Mouse (Mus musculus): ENCODE data around the gene Phactr3.

Gene Phactr3

DNA sequence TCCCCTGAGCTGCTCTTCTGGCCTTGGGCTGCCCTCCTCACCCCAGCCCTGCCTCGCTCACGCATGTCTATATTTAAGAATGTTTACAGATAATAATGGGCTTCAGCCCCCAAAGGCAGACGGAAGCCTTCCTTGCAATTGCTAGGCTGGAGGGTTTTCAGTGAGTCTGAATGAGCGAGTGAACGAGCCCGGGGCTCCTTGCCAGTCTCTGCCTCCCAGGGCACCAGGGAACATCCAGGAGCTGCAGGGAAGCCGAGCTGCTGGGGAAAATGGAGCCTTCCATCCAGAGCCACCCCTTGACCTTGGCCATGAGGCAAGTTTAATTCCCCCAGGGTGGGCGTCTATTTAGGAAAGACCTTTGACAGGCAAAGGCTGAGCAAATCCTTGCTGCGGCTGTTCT, 74.1 kb downstream of the Phactr3 start:
- DNase-seq (ENCODE audit: low spot score in 2 of 2) = peak in 1 of 2 experiments; percentile 44

DNA sequence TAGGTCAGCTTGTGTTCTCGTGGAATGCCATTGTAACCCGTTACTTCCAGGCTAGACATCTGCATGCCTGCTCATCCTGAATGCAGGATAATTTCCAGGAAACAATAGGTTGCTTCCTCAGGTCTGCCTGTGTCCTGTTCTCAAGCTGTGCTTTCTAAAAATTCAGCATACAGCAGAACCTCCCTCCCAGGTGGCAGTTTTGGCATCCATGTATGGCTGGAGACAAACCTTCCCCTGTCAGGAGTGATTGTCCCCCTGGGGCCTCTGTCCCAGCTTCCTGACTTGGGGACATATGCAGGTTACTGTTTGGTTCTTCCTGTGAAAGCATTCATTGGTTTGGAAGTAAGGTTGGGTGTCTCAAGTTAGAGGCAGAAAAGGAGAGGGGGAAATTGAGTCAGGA, 74.7 kb downstream of the Phactr3 start:
- DNase-seq (ENCODE audit: low spot score in 2 of 2) = no peak

DNA sequence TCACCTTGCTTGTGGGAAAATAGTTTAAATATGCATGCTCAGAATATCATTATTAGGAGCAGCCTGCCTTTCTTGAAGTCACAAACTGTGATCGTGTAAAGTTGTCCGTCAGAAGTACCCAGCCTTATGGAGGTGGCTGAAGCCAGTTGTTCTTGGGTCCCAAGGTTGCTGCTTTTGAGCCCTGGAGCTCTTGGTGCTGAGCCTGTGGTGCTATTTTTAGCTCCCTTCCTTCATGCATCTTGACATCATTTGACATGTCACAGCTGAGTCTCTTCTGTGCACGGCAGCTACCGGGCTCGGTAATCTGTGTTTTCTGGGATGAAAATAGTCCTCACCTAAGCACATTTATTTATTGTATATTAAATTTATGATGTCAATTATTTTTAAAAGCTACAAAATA, 76.1 kb downstream of the Phactr3 start:
- no peak for DNase-seq (ENCODE audit: low spot score in 2 of 2)

DNA sequence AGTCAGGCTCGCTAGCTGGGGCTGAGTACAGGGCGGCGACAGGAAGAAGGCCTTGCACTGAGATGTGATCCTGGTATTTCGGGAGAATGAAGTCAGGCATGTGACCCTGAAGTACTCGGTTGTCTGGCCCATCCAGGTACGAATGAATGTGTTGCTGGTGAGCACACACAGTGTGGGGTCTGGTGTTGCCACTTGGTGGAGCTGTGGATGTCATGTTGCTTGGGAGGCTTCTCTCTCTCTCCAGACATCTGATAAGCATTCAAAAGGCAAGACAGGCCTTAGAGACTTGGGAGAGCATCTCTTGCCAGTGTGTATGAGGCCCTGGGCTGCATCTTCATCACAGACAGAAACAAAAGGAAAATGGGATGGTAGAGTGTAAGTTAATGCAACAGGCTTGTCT, 77.3 kb downstream of the Phactr3 start:
- no peak for DNase-seq (ENCODE audit: low spot score in 2 of 2)

DNA sequence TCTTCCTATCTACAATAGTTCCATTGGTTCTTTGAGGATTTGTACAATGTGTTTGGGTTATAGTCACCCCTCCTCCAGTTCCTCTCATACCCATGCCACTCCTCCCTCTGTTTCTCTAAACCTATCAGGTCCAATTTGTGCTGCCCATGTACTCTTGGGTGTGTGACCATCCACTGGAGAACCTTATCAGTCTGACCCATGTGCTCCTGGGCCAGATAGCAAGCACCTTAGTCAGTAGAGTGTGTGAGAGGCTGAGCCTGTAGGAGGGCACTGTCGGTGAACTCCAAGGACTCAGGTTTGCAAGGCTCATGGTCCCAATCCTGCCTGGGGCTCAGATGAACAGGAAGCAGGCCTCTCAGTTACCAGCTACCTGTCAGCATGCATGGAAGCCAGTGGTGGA, 78.8 kb downstream of the Phactr3 start:
- DNase-seq (ENCODE audit: low spot score in 2 of 2) = no peak

DNA sequence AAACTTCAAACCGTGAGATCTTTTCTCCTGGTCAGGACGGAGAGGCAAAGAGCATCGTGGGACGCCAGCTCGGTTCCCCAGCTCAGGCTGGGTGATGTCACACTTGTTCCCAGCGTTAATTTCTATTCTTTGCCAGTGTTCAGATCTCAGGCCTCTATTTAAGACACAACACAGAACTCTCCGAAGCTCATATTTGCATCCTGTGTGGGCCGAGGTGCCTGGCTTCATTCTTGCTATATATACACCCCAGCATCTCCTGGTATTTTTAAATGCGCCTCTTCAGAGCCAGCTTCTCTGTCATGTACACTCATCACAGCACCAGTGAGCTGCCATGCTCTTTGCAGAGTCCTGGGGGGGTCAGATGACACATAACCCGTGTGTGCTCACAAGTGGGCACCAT, 85.7 kb downstream of the Phactr3 start:
- peak; percentile 29 to 60 for DNase-seq (ENCODE audit: low spot score in 2 of 2)

DNA sequence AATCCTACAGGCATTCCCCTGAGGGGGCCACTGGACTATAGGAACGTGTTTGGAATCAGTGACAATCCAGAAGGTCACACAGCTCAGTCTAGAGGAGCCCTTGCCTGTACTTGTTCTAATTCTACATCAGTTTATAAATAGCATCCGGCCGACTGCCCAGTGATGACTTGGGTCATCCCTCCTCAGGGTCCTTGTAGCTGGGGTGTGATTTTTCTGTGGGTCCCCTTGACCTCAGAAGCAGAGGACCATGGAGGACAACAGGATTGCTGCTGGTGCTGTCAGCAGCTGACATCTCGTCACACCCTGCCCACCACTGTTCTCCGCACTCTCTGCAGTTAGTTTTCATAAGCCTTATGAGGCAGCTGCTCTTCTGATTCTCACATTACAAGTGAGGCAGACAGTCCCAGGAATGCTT, 89.4 kb downstream of the Phactr3 start:
- DNase-seq (ENCODE audit: low spot score in 2 of 2) = no peak

DNA sequence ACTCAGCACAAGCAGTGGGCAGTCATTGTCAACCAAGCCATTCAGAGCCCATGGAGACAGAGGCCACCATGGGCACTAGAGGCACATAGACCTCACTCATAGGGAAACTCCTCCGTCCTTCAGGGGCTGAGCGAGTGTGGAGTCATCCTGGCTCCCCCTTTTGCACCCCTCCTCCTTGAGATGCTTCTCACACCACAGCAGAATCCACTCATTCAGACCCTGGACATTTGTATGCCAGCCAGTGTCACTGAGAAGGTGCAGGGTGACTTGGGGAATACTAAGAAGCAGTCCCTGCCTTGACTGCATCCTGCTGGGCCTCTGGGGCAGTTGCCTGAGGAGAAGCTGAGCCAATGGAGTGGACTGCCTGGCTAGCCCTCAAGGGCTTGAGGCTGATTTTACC, 95.1 kb downstream of the Phactr3 start:
- DNase-seq (ENCODE audit: low spot score in 2 of 2) = peak; percentile 36 to 69

DNA sequence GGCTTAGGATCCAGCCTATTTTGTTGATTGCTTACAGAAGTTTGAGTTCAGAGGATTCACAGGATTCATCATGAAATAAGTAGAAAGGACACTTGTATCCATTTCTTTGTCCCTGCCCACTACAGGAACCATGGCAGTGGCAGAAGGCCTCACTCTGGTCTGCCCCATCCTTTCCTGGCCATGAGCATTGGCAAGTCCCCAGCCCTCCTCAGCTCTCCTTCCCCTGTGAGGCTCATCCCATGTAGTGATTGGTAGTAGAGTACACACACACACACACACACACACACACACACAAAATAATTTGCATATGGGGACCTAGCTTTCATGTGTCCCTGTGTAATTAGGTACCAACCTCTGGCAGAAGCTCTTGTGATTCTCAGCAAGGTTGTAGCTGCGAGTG, 95.8 kb downstream of the Phactr3 start:
- DNase-seq (ENCODE audit: low spot score in 2 of 2) = no peak

DNA sequence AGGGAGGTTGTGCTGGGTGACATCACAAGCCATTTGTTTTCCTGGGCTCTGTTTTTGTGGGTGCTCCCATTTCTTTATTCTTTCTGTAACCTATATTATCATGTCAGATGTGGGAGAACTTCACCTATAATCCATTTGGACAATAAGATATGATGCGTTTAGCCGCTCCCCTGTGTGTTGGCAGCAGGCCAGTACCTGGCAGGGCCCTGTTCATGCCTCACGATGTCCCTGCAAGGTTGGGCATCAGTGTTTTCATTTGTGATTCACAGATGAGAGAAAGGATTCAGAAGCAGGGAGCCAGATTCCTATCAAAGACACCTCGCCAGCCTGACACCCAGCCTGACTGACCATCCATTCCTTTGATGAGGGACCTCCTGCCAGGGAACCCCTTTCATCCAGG, 99.7 kb downstream of the Phactr3 start:
- DNase-seq (ENCODE audit: low spot score in 2 of 2) = no peak

DNA sequence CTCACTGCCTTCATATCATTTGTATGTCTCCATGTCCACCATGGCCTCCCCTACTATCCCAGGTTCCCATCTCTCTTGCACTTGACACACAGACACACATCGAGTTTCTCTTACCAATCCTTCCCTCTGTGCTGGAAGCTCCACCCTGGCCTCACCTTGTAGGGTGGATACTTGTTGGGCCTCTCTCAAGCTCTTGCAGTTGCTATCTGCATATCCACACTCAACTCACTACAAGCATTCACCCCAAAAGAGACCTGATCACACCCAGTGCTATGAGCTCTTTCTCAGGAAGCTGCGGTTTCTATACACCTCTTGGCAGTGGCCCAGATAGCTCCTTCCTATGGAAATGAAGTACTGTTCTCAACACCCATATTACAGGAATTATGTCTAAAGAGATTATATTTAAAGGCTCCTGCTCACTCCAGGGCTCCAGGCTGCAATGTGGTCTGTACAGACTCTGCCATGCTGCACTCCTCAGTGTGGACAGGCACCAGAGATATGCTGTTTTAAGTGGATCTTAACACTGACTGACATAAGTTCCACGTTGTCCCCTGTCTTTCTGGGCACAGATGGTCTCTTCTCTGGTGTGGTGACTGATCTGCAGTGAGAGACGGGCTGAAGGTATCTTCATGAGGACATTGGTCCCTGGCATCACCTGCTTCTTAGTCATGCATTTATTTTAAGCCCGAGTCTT, 100.8 kb downstream of the Phactr3 start:
- no peak for DNase-seq (ENCODE audit: low spot score in 2 of 2)

DNA sequence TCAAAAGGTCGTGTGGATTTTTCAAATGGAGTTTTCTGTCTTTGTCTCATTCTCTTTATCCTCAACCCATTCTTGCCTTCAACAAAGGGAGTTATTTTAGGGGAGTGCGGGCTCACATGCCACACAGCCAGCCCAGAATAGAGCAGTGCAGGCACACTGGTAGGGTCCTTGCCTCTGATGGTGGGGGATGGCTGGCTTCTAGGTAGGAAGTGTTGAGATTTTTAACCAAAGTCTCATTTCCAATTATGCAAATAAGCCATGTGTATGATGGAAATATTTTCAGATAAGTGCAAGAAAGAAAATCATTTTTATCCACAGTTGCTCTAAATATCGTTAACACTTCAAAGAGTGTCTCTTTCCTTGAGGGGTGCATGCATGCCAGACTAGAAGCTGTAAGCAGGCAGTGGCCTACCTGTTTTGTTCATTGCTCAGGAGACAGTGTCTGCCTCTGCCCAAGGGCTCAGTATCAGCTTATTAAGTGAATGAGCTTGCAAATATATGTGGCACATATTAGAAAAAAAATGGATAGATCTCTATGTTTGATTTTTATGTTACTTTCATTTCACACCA, 101.5 kb downstream of the Phactr3 start:
- DNase-seq (ENCODE audit: low spot score in 2 of 2) = no peak

DNA sequence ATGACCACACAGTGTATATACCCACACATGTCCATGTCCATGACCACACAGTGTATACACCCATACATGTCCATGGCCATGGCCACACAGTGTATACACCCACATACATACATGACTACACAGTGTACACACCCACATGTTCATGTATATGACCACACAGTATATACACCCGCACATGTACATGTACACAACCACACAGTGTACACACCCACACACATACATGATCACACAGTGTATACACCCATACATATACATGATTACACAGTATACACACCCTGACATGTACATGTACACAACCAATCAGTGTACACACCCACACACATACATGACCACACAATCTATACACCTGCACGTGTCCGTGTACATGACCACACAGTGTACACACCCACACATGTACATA, 102.2 kb downstream of the Phactr3 start:
- DNase-seq (ENCODE audit: low spot score in 2 of 2) = no peak

DNA sequence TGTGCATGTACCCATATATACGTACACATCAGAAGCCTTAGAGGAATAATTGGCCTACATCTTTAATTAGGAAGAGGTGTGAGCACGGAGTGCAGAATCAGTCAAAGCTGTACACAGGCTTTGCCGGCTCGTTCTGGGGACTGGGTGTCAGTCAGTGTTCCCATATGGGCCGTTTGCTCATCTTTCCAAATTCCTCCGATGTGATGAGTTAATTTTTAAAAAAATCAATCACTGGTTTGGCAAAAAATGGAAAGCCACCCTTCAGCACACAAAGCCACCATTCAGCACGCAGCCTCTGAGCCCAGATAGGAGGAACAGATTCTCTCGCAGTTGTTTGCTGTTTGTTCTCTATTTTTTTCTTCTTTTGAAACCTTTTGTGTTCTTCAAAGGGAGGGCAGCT, 110.5 kb downstream of the Phactr3 start:
- DNase-seq (ENCODE audit: low spot score in 2 of 2) = no peak

DNA sequence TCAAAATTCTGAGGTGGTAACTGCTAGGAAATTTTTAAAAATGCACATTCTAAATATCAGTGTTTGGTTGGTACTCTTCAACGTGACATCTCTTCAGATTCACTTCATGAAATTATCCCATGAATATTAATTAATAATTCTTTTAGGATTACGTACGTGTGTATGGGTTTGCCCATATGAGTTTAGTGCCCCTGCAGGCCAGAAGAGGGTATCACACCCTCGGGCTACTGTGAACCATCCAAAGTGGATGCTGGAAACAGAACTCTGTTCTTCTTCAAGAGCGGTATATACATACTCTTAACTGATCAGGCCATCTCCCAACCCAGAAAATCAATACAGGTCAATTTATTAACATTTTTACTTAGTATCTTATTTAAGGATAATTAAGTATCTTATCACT, 114.7 kb downstream of the Phactr3 start:
- no peak for DNase-seq (ENCODE audit: low spot score in 2 of 2)

DNA sequence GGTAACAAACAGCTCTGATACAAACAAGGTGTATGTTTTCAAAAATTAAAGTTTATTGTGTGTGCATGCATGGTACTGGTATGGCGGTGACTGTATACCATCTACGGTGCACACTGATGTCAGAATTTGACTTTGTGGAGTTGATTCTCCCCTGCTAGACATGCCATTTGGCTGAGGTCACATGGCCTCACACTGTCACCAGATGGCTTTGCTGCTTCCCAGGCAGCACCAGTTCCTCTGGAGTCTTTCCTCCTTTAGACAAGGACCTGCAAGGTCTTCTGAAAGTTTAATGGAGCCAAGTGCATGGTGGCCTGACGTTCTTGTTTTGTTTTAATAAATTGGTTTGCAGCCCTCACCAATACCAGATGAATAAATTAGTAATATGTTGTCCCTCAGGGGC, 118.3 kb downstream of the Phactr3 start:
- DNase-seq (ENCODE audit: low spot score in 2 of 2) = no peak

DNA sequence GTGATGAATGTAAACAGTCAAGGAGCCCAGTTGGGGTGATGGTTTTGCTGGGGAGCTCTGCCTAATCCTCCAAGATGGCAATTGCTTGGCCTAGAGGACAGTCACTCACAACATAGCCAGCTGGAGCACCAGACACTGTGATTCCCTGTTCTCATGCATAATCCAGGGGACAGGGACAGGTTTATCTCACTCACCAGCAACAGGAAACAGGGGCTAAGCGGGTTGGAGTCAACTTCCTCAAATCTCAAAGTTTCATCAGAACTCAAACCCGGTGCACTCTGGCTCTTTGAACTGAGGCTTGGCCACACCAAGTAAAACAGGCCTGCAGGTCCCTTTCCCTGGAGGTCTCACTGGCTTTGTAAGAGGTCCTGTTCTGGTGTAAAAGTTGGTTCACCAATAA, 119.7 kb downstream of the Phactr3 start:
- no peak for DNase-seq (ENCODE audit: low spot score in 2 of 2)

DNA sequence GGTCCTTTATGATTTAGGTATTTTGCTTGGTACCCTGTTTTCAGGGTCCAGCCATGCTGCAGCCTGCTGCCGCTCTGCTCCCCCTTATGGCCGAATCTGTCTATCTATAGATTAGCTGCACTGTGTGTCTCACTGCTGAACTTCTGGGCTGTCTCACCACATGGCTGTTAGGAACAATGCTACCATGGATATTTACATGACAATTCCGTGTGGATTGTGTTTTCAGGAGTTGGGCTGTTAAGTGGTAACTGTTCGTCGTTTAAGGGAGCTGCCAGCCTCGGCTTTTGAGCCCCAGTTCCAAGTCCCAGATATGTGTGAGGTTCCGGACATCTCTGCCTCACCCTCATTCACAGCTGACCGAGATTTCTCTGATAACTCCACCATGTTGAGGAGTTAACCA, 122.1 kb downstream of the Phactr3 start:
- no peak for DNase-seq (ENCODE audit: low spot score in 2 of 2)

DNA sequence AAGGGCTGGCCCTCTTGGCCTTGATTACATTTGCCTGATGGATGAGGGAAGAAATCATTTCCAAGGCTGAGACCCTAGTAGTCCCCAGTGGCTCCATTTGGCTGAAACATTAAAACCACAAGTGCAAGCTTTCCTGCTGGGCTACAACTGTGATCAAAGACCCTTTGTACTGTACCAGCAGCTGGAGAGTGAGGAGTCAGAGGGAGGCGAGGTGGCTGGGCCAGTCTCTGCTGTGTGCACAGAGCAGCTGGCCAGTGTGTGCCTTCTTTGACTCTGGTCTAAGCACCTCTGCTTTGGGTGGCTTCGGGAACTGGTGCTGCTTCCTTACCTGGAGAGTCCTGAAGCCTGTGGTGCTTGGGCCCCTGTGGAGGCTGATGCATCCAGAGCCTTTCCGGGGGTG, 122.6 kb downstream of the Phactr3 start:
- DNase-seq (ENCODE audit: low spot score in 2 of 2) = no peak

DNA sequence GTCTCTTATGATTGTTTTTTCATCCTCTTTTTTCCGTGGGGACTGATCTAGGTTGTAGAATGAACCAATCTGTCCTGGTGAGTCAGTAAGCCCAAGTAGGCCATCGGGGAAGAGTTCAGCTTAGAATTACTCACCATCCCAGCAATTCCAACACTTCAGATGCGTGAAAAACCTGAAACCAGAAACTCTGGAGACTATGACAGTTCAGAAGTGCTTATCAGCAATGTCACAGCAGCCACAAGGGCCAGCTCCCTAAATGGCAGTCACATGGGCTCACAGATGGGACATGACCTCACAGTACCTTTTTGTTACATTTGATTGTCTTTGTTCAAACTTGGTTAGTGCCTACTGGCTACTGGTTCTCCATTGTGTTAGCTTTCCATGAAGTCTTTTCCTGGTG, 124.2 kb downstream of the Phactr3 start:
- DNase-seq (ENCODE audit: low spot score in 2 of 2) = no peak

DNA sequence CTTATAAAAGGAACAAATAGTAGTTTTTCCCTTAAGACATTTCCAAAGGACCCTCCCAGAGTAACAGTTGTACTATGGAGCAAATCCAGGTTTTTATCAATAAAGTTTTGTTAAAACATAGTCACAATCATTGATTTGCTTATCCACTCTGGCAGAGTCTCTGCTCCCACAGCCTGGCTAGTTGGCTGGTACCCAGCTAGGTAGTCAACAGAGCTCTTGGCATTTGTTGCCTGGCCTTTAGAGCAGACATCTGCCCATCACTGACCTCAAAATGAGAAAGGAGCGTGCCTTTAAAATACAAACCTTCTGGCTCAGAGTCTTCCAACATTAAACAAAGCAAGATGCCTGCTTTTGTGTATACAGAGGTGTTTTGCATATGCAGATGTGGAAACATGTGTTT, 126.1 kb downstream of the Phactr3 start:
- no peak for DNase-seq (ENCODE audit: low spot score in 2 of 2)

DNA sequence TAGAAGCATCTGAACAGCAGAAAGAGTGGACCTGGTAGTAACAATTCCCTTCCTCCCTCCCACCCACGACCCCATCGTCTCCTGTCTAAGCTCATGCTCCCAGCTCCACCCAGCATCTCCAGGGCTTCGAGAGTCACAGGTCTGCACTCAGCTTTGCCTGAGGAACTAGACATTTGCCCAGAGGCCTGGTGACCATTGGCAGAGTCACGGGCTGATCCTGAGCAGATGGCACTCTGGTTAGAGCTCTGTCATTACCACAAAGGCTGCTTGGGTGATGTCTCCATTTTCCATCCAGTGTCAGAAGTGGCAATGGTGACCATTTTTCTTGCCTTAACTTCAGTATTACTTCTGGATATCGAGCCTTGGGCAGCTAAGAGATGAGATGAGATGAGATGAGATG, 127.1 kb downstream of the Phactr3 start:
- no peak for DNase-seq (ENCODE audit: low spot score in 2 of 2)

DNA sequence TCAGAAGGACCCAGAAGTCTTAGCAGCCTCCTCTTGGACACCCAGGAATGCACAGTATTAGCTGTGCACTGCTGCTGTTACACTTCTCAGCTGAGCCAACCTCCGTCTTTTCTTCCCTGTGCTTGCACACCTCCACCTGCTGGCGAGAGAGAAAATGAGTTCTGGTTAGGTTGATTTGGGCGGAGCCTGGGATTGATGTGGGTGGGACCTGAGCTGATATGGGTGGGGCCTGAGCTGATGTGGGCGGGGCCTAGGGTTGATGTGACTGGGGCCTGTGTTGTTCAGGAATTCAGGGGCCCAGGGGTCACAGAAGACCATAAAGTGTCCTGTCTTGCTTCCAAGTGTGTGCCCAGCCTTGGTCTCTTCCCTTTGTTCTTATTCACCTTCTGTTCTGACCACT, 128.0 kb downstream of the Phactr3 start:
- no peak for DNase-seq (ENCODE audit: low spot score in 2 of 2)

DNA sequence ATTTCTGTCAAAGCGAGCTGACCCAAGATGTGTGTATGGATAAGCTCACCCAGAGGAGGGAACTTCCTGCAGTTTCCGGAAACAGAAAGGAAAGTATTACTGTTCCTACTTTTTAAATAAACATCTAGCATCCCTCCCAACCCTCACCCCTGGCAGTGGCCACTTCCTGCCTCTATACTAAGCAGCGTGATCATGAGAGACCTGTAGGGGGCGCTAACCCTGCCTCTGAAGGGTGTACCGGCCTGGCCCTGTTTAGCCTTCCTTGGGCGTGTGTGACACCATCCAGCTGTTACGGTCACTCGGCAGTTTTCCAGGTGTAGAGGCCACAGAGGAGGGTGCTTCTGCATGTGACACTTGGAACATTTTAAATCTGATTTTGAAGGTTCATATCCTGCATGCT, 128.5 kb downstream of the Phactr3 start:
- no peak for DNase-seq (ENCODE audit: low spot score in 2 of 2)
